Comparison of ENCODE assay signal across 8 mouse cellular contexts in genomic region chr13:85188903-85189643, GRCm38 (mm10). TPM values are rescaled to one million over a fixed set of nuclear protein-coding genes. Genes with fewer than 3 reads are reported as not detected.
DNase-seq lines count a peak whose midpoint lies in the region; ATAC-seq and TF ChIP-seq lines count a peak whose summit lies in the region.

Gene Ccnh (plus strand): TSS chr13:85189408.

- H3K4me3 ChIP-seq in ES-E14 (ENCODE audit: insufficient read depth in 1 of 2, low read depth in 1 of 2, low read length in 2 of 2, poor library complexity in 1 of 2, severe bottlenecking in 1 of 2), result peak within 1 kb of the TSS; percentile 75 to 93
- peak within 1 kb of the TSS; percentile 94 for H3K4me3 ChIP-seq in forebrain, embryonic 15.5 days
- H3K4me3 ChIP-seq in lung, adult 2 months (replicated peaks; ENCODE audit: extremely low read depth, low read depth, low read length), result peak within 1 kb of the TSS; percentile 91

- H3K4me1 ChIP-seq in ES-E14 (ENCODE audit: control insufficient read depth in 2 of 2, insufficient read depth in 2 of 2, low read length in 2 of 2, poor library complexity in 1 of 2), result no peaks in the 10 kb centered on the region
- peaks cover 18% of the 10 kb centered on the region for H3K4me1 ChIP-seq in forebrain, embryonic 15.5 days
- no peaks in the 10 kb centered on the region; the same call in 1 of the 2 replicates for H3K4me1 ChIP-seq in lung, adult 2 months (ENCODE audit: control insufficient read depth, insufficient read depth, low read length)

- H3K9ac ChIP-seq in ES-E14 (ENCODE audit: insufficient read depth, low read depth, low read length, poor library complexity, severe bottlenecking), result peak within 1 kb of the TSS; percentile 83
- H3K9ac ChIP-seq in forebrain, embryonic 15.5 days (replicated peaks), result peak within 1 kb of the TSS; percentile 95

- H3K4me2 ChIP-seq in forebrain, embryonic 15.5 days (replicated peaks), result peak within 1 kb of the TSS; percentile 87

- H3K9me3 ChIP-seq in ES-E14 (ENCODE audit: control insufficient read depth, insufficient read depth, low read depth, low read length), result 0 out of 2 replicates have a peak, but pooled peaks cover 1% of the 10 kb centered on the region
- no peaks in the 10 kb centered on the region for H3K9me3 ChIP-seq in forebrain, embryonic 15.5 days

- TF ChIP-seq POLR2A in lung, adult 2 months (IDR thresholded peaks at IDR 0.05; ENCODE audit: borderline replicate concordance, extremely low read depth, low read depth, low read length), result peak; percentile 78; the same call in 1 of the 2 replicates

- intact Hi-C loops in heart, postnatal 25 days (cut with DNase I), result loop anchor here (5.0 kb wide), 1 partner anchor 98 kb away; the partner anchor contains the start of gene Rasa1

- ATAC-seq in forebrain, embryonic 15.5 days (replicated peaks), result peak; percentile 95
- ATAC-seq in neutrophil, adult 5-6 weeks (ENCODE audit: extremely low read depth, insufficient number of reproducible peaks, low FRiP score, poor library complexity, severe bottlenecking), result peak; percentile 88

- peak within 1 kb of the TSS; percentile 4; the same call in 1 of the 2 replicates for H3K27ac ChIP-seq in ES-E14 (ENCODE audit: insufficient read depth, low read depth, low read length, poor library complexity, severe bottlenecking)
- H3K27ac ChIP-seq in forebrain, embryonic 15.5 days (replicated peaks), result peak within 1 kb of the TSS; percentile 85

- H3K36me3 ChIP-seq in ES-E14 (ENCODE audit: control insufficient read depth, insufficient read depth, low read length, poor library complexity, severe bottlenecking), result peaks cover 5% of the 10 kb centered on the region; the same call in 1 of the 2 replicates
- H3K36me3 ChIP-seq in forebrain, embryonic 15.5 days, result peaks cover 23% of the 10 kb centered on the region

- in situ Hi-C loops in ES-E14 (cut with MboI; ENCODE audit: low sequenced_read_pairs in 2 of 2, unreplicated experiment in 2 of 2), result no loop called here

- no peak for TF ChIP-seq CTCF in lung, adult 2 months (IDR thresholded peaks at IDR 0.05; ENCODE audit: insufficient read depth, low read length)

- peak; percentile 86 for DNase-seq in ES-E14 (ENCODE audit: low read depth, low spot score)
- DNase-seq in cerebellum, adult 11-12 months, result peak; percentile 95
- DNase-seq in heart, postnatal 25 days (ENCODE audit: low spot score), result peak; percentile 86
- peak; percentile 90 to 95 for DNase-seq in layer of hippocampus, adult 18-20 months (ENCODE audit: low spot score in 2 of 2)
- peak; percentile 92 for DNase-seq in lung, adult 2 months
- peak; percentile 86 to 89 for DNase-seq in thymus, adult 18-20 months

- 1% methylated on average over 44 of the region's 44 CpGs for WGBS in forebrain, embryonic 15.5 days
- WGBS in lung, adult 2 months, result 1% methylated on average over 44 of the region's 44 CpGs

- no peaks in the 10 kb centered on the region for H3K27me3 ChIP-seq in forebrain, embryonic 15.5 days

TF ChIP-seq in ES-E14, 5 proteins besides CTCF, POLR2A, EP300 and RAD21:
- TF ChIP-seq CHD2 (IDR thresholded peaks at IDR 0.05; ENCODE audit: low read depth, low read length) (no peak), HCFC1 (IDR thresholded peaks at IDR 0.05; ENCODE audit: borderline replicate concordance, insufficient read depth, low read length) (peak; percentile 58; the same call in 1 of the 2 replicates), ZNF384 (IDR thresholded peaks at IDR 0.05; ENCODE audit: low read depth, low read length) (no peak)

RNA-seq across cellular contexts. Expression of gene Ccnh, which starts in this region (rescaled TPM):
- 46.2 and 46.6 TPM in 2 replicates for total RNA-seq in ES-E14 (2012; rRNA removed)
- 109 and 112 TPM in 2 replicates for polyA plus RNA-seq in forebrain, embryonic 15.5 days (2015; fragmentation: Nextera tagmentation; extraction: Ambion mirVana)
- 10 to 100 TPM; 27.8 to 30.4 TPM for total RNA-seq in heart, postnatal 25 days (2021)
- total RNA-seq in layer of hippocampus, adult 18-20 months (2021), result 10 to 100 TPM; 53.5 to 63.1 TPM
- 12.1 and 16.9 TPM in 2 replicates for polyA plus RNA-seq in lung, adult 2 months (2012; rRNA removed)
- total RNA-seq in neutrophil, adult 5-6 weeks (2017), result 25.3 and 26.8 TPM in 2 replicates

Comparison
In these comparisons a context has a peak if more than half of its experiments do, and no peak if none do; other contexts are left out.
1. Peak in every context shown above with its lines: DNase-seq, ATAC-seq, H3K4me3 ChIP-seq and H3K27ac ChIP-seq.